Mouse (Mus musculus) kidney, adult 2 months (tissue): ENCODE data around the gene Wdr54.

Source experiments
- CTCF ChIP-seq: fragments of 200-500 bp; conservative IDR thresholded peaks from 2 replicates; pipeline ENCODE4 v1.5.1; 2011; ENCODE audit warnings: low read depth, mild to moderate bottlenecking, control low read depth, low read length, moderate library complexity, mixed read lengths; ENCODE audit not compliant: insufficient read depth, insufficient read length
- POLR2A ChIP-seq: fragments of 200-500 bp; IDR thresholded peaks from one replicate; pipeline ENCODE4 v1.6.1; 2011; ENCODE audit warnings: low read depth, low read length, control low read depth

- TF ChIP-seq CTCF (no peak), POLR2A (no peak)
Observed at GRCm38 (mm10) chr6:83145209-83145608, 11.0 kb downstream of the Wdr54 start.
